Mouse (Mus musculus) hindbrain, embryonic 10.5 days (tissue): ENCODE results near the gene Lgi4. TPM values are rescaled to one million over a fixed set of nuclear protein-coding genes. Genes with fewer than 3 reads are reported as not detected.
A peak's percentile ranks its signal among the peaks of the same experiment; 100 is the strongest.

Experiments used
- DNase-seq: peaks from one replicate; pipeline ENCODE4 v3.0.0-alpha.2; 2017; ENCODE audit warnings: low spot score
- H3K27ac ChIP-seq: fragments of 300-500 bp; sonication (generic); 2 replicates; pipeline ENCODE4 v1.5.1; 2016; ENCODE audit warnings: mild to moderate bottlenecking, moderate library complexity
- H3K27me3 ChIP-seq: fragments of 300-500 bp; sonication (generic); 2 replicates; pipeline ENCODE4 v1.6.1; 2016; ENCODE audit warnings: mild to moderate bottlenecking; ENCODE audit not compliant: poor library complexity, insufficient read depth, severe bottlenecking
- H3K36me3 ChIP-seq: fragments of 300-500 bp; sonication (generic); 2 replicates; pipeline ENCODE4 v1.6.1; 2016; ENCODE audit warnings: mild to moderate bottlenecking, moderate library complexity
- H3K4me1 ChIP-seq: fragments of 300-500 bp; sonication (generic); replicated peaks from 2 replicates; pipeline ENCODE4 v1.6.1; 2016; ENCODE audit warnings: mild to moderate bottlenecking
- H3K4me3 ChIP-seq: fragments of 300-500 bp; sonication (generic); 2 replicates; pipeline ENCODE4 v1.5.1; 2016; ENCODE audit warnings: mild to moderate bottlenecking, moderate library complexity
- H3K9me3 ChIP-seq: fragments of 300-500 bp; sonication (generic); 2 replicates; pipeline ENCODE4 v1.6.1; 2016; ENCODE audit warnings: mild to moderate bottlenecking, moderate library complexity
- WGBS: fragments of 180-500 bp; shearing (Covaris S2); methylation state at CpG from one replicate; pipeline ENCODE4 v1.1.7; 2016; 5-methylcytosine and 5-hydroxymethylcytosine counted together
- polyA plus RNA-seq: library from polyadenylated mRNA; unstranded; fragments of >200 nt; fragmentation: Nextera tagmentation; extraction: Ambion mirVana; gene quantifications from 2 replicates; pipeline ENCODE4 v1.2.1, GENCODE M21; 2016

Gene Lgi4
- polyA plus RNA-seq, 1 experiment from 2014 or later, result 2.3 TPM

GRCm38 (mm10) chr7:31085171-31085570 lies 26.0 kb downstream of the Lgi4 start:
- Histone ChIP-seq H3K9me3 (peaks cover 7% of the 10 kb centered on the region; the same call in 1 of the 2 replicates), H3K4me1 (peaks cover 36% of the 10 kb centered on the region), H3K27me3 (no peaks in the 10 kb centered on the region), H3K36me3 (no peaks in the 10 kb centered on the region), H3K27ac (peak overlapping the region; percentile 81), H3K4me3 (no peak overlapping the region)
- DNase-seq, result peak; percentile 52
- 25% methylated on average over 3 of the region's 3 CpGs for WGBS

- Histone ChIP-seq H3K9me3 (0 out of 2 replicates have a peak, but pooled peaks cover 3% of the 10 kb centered on the region), H3K27ac (peak overlapping the region; percentile 81), H3K4me1 (peaks cover 36% of the 10 kb centered on the region), H3K4me3 (no peak overlapping the region), H3K36me3 (no peaks in the 10 kb centered on the region), H3K27me3 (no peaks in the 10 kb centered on the region)
- 90% methylated on average over 9 of the region's 9 CpGs for WGBS
- DNase-seq, result no peak
These were observed 27.1 kb downstream of the Lgi4 start for GRCm38 (mm10) chr7:31086175-31086755.

GRCm38 (mm10) chr7:31087262-31087661 lies 28.1 kb downstream of the Lgi4 start:
- DNase-seq, result no peak
- 0 out of 2 replicates have a peak, but pooled peaks cover 3% of the 10 kb centered on the region for H3K9me3 ChIP-seq
- WGBS, result 60% methylated on average over 2 of the region's 2 CpGs
- H3K4me3 ChIP-seq, result no peak overlapping the region
- H3K4me1 ChIP-seq, result peaks cover 36% of the 10 kb centered on the region
- H3K27me3 ChIP-seq, result no peaks in the 10 kb centered on the region
- H3K27ac ChIP-seq, result 0 out of 2 replicates have a peak overlapping the region, but pooled peaks have one; percentile 81
- H3K36me3 ChIP-seq, result no peaks in the 10 kb centered on the region

GRCm38 (mm10) chr7:31088206-31088605 lies 29.1 kb downstream of the Lgi4 start:
- DNase-seq, result no peak
- Histone ChIP-seq H3K27me3 (no peaks in the 10 kb centered on the region), H3K9me3 (0 out of 2 replicates have a peak, but pooled peaks cover 3% of the 10 kb centered on the region), H3K4me3 (no peak overlapping the region), H3K36me3 (no peaks in the 10 kb centered on the region), H3K4me1 (peaks cover 29% of the 10 kb centered on the region), H3K27ac (peak overlapping the region; percentile 35; the same call in 1 of the 2 replicates)
- 73% methylated on average over 3 of the region's 3 CpGs for WGBS

- Histone ChIP-seq H3K4me3 (no peak overlapping the region), H3K27me3 (no peaks in the 10 kb centered on the region), H3K27ac (no peak overlapping the region), H3K9me3 (0 out of 2 replicates have a peak, but pooled peaks cover 3% of the 10 kb centered on the region), H3K4me1 (peaks cover 17% of the 10 kb centered on the region), H3K36me3 (no peaks in the 10 kb centered on the region)
- WGBS, result 95% methylated on average over 2 of the region's 2 CpGs
- DNase-seq, result no peak
These were observed 30.6 kb downstream of the Lgi4 start for GRCm38 (mm10) chr7:31089721-31090120.

GRCm38 (mm10) chr7:31094774-31095501 lies 35.8 kb downstream of the Lgi4 start:
- DNase-seq, result no peak
- H3K27me3 ChIP-seq, result no peaks in the 10 kb centered on the region
- H3K4me1 ChIP-seq, result peaks cover 5% of the 10 kb centered on the region; the same call in 1 of the 2 replicates
- no peak overlapping the region for H3K4me3 ChIP-seq
- H3K27ac ChIP-seq, result no peak overlapping the region
- H3K9me3 ChIP-seq, result peaks cover 5% of the 10 kb centered on the region; the same call in 1 of the 2 replicates
- 27% methylated on average over 12 of the region's 12 CpGs for WGBS
- no peaks in the 10 kb centered on the region for H3K36me3 ChIP-seq

- H3K27ac ChIP-seq, result no peak overlapping the region
- peaks cover 3% of the 10 kb centered on the region; the same call in 1 of the 2 replicates for H3K9me3 ChIP-seq
- H3K27me3 ChIP-seq, result no peaks in the 10 kb centered on the region
- no peaks in the 10 kb centered on the region for H3K36me3 ChIP-seq
- H3K4me1 ChIP-seq, result peaks cover 5% of the 10 kb centered on the region; the same call in 1 of the 2 replicates
- WGBS, result 74% methylated on average over 9 of the region's 9 CpGs
- no peak for DNase-seq
- H3K4me3 ChIP-seq, result no peak overlapping the region
These were observed 37.9 kb downstream of the Lgi4 start for GRCm38 (mm10) chr7:31096892-31097564.

GRCm38 (mm10) chr7:31097583-31098248 lies 38.6 kb downstream of the Lgi4 start:
- WGBS, result 39% methylated on average over 20 of the region's 20 CpGs
- peak overlapping the region; percentile 39 for H3K4me3 ChIP-seq
- H3K27me3 ChIP-seq, result no peaks in the 10 kb centered on the region
- H3K36me3 ChIP-seq, result no peaks in the 10 kb centered on the region
- peaks cover 3% of the 10 kb centered on the region; the same call in 1 of the 2 replicates for H3K9me3 ChIP-seq
- peaks cover 5% of the 10 kb centered on the region; the same call in 1 of the 2 replicates for H3K4me1 ChIP-seq
- H3K27ac ChIP-seq, result peak overlapping the region; percentile 67
- DNase-seq, result peak; percentile 91

GRCm38 (mm10) chr7:31098697-31099611 lies 39.8 kb downstream of the Lgi4 start:
- H3K4me1 ChIP-seq, result peaks cover 5% of the 10 kb centered on the region; the same call in 1 of the 2 replicates
- no peaks in the 10 kb centered on the region for H3K27me3 ChIP-seq
- no peak for DNase-seq
- 78% methylated on average over 22 of the region's 22 CpGs for WGBS
- no peaks in the 10 kb centered on the region for H3K36me3 ChIP-seq
- H3K4me3 ChIP-seq, result no peak overlapping the region
- peaks cover 3% of the 10 kb centered on the region; the same call in 1 of the 2 replicates for H3K9me3 ChIP-seq
- H3K27ac ChIP-seq, result no peak overlapping the region

GRCm38 (mm10) chr7:31099612-31099982 lies 40.5 kb downstream of the Lgi4 start:
- no peak overlapping the region for H3K4me3 ChIP-seq
- H3K27ac ChIP-seq, result no peak overlapping the region
- H3K27me3 ChIP-seq, result no peaks in the 10 kb centered on the region
- no peak for DNase-seq
- H3K9me3 ChIP-seq, result peaks cover 3% of the 10 kb centered on the region; the same call in 1 of the 2 replicates
- H3K4me1 ChIP-seq, result peaks cover 5% of the 10 kb centered on the region; the same call in 1 of the 2 replicates
- WGBS, result 86% methylated on average over 6 of the region's 6 CpGs
- H3K36me3 ChIP-seq, result no peaks in the 10 kb centered on the region

- H3K27ac ChIP-seq, result no peak overlapping the region
- peaks cover 9% of the 10 kb centered on the region for H3K4me1 ChIP-seq
- H3K9me3 ChIP-seq, result peaks cover 3% of the 10 kb centered on the region; the same call in 1 of the 2 replicates
- WGBS, result 84% methylated on average over 14 of the region's 14 CpGs
- no peak overlapping the region for H3K4me3 ChIP-seq
- H3K27me3 ChIP-seq, result no peaks in the 10 kb centered on the region
- no peak for DNase-seq
- H3K36me3 ChIP-seq, result no peaks in the 10 kb centered on the region
These were observed 41.6 kb downstream of the Lgi4 start for GRCm38 (mm10) chr7:31100786-31101185.
